Mouse (Mus musculus) stomach, postnatal 0 days (tissue): ENCODE results near the gene Klk15.

Experiments used
- CTCF ChIP-seq: IDR thresholded peaks from 2 replicates; pipeline ENCODE4 v1.5.1; 2016; ENCODE audit warnings: antibody characterized with exemption, low read depth, mild to moderate bottlenecking, moderate library complexity
- EP300 ChIP-seq: optimal IDR thresholded peaks from 2 replicates; pipeline ENCODE3; 2016; ENCODE audit warnings: antibody characterized with exemption

- TF ChIP-seq CTCF (peak; percentile 98), EP300 (no peak)
Observed at GRCm38 (mm10) chr7:43894836-43895235, 38.7 kb upstream of the Klk15 start.
